Mouse (Mus musculus) megakaryocyte, embryonic 14.5 days (primary cell): ENCODE measurements around the gene Stard3.

Source experiments
- FLI1 ChIP-seq: IDR thresholded peaks from 2 replicates; pipeline ENCODE4 v1.6.1; 2012; ENCODE audit warnings: low read length, inconsistent platforms, mixed read lengths
- GATA1 ChIP-seq: IDR thresholded peaks from 3 replicates; pipeline ENCODE4 v1.6.1; 2012; ENCODE audit warnings: mixed read lengths, low read length, inconsistent platforms, borderline replicate concordance

DNA sequence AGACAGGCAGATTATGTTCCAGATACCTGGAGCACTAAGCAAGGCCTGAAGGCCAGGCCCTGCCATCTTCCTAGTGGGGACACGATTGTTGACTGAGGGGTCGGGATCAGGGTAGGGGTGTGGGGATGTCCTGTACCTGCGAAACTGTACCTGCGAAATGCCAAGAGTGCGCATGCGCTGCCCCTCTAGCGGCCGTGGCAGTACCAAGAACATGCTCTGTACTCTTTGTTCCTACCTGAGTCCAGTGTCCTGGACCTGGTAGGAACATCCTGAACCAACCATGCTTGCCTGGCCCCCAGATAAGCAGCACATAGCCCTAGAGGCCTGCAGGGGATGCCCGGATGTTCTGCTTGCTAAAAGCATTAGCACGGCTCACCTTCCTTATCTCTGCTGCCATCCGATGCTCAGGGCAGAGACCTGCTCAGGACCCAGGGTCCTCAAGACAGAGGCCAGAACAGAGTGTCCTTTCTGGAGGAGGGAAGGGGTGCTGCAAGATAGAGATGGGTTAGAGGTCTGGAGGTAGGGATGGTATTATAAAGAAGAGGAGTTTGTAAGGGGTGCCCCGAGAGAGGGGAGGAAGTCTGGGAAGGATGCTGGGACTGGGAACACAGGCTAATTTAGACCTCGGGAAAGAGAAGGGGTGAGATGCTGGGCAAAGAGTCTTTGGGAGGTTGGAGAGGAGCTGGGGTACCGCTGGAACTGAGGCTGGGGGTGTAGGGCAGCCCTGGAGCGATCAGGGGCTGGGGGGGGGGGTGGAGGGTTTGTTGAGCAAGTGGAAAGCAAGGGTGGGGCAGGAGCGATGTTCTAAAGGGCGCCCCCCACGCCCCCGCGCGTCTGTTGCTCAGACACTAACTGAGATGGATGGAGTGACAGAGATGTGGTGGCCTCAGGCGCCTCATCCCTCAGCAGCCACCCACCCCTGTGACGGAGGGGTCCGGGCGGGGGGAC lies 27.7 kb downstream of the Stard3 start, which contains the start of gene Pnmt:
- TF ChIP-seq GATA1 = no peak
- no peak for TF ChIP-seq FLI1
